Mouse (Mus musculus): ENCODE measurements around the gene Tmem151b.

The Tmem151b gene

GRCm38 (mm10) chr17:45545278-45545961, 4.1 kb downstream of the Tmem151b start:
- H3K27me3 ChIP-seq (ENCODE audit: insufficient read depth, low read length), result peaks cover 77% of the 10 kb centered on the region
- H3K4me1 ChIP-seq (replicated peaks; ENCODE audit: low read depth, low read length), result peaks cover 54% of the 10 kb centered on the region
- TF ChIP-seq POU5F1 (IDR thresholded peaks at IDR 0.05; ENCODE audit: borderline replicate concordance, low read length) (no peak), NANOG (IDR thresholded peaks at IDR 0.05; ENCODE audit: borderline replicate concordance, low read length) (no peak)
- peak overlapping the region; percentile 75 for H3K4me3 ChIP-seq (replicated peaks; ENCODE audit: low read length)
- no peaks in the 10 kb centered on the region for H3K9me3 ChIP-seq (ENCODE audit: low read length)
- no peaks in the 10 kb centered on the region for H3K36me3 ChIP-seq (ENCODE audit: insufficient read depth, low read length)

- TF ChIP-seq POU5F1 (IDR thresholded peaks at IDR 0.05; ENCODE audit: borderline replicate concordance, low read length), result no peak
- TF ChIP-seq NANOG (IDR thresholded peaks at IDR 0.05; ENCODE audit: borderline replicate concordance, low read length), result no peak
- TF ChIP-seq CTCF (conservative IDR thresholded peaks at IDR 0.05; ENCODE audit: low read length), result no peak
- no peaks in the 10 kb centered on the region for H3K36me3 ChIP-seq (ENCODE audit: insufficient read depth, low read length)
- H3K9me3 ChIP-seq (ENCODE audit: low read length), result no peaks in the 10 kb centered on the region
- H3K4me3 ChIP-seq (replicated peaks; ENCODE audit: low read length), result peak overlapping the region; percentile 75
- peaks cover 54% of the 10 kb centered on the region for H3K4me1 ChIP-seq (replicated peaks; ENCODE audit: low read depth, low read length)
- H3K27me3 ChIP-seq (ENCODE audit: insufficient read depth, low read length), result peaks cover 78% of the 10 kb centered on the region
Measured at GRCm38 (mm10) chr17:45544873-45545277, 4.6 kb downstream of the Tmem151b start.

GRCm38 (mm10) chr17:45544001-45544872, 5.2 kb downstream of the Tmem151b start:
- Histone ChIP-seq H3K36me3 (ENCODE audit: insufficient read depth, low read length) (no peaks in the 10 kb centered on the region), H3K9me3 (ENCODE audit: low read length) (no peaks in the 10 kb centered on the region), H3K27me3 (ENCODE audit: insufficient read depth, low read length) (peaks cover 84% of the 10 kb centered on the region), H3K4me3 (replicated peaks; ENCODE audit: low read length) (peak overlapping the region; percentile 75), H3K4me1 (replicated peaks; ENCODE audit: low read depth, low read length) (peaks cover 58% of the 10 kb centered on the region)
- TF ChIP-seq NANOG (IDR thresholded peaks at IDR 0.05; ENCODE audit: borderline replicate concordance, low read length), result no peak
- TF ChIP-seq CTCF (conservative IDR thresholded peaks at IDR 0.05; ENCODE audit: low read length), result no peak
- TF ChIP-seq POU5F1 (IDR thresholded peaks at IDR 0.05; ENCODE audit: borderline replicate concordance, low read length), result no peak

- Histone ChIP-seq H3K36me3 (ENCODE audit: insufficient read depth, low read length) (no peaks in the 10 kb centered on the region), H3K4me3 (replicated peaks; ENCODE audit: low read length) (peak overlapping the region; percentile 75), H3K4me1 (replicated peaks; ENCODE audit: low read depth, low read length) (peaks cover 56% of the 10 kb centered on the region), H3K9me3 (ENCODE audit: low read length) (no peaks in the 10 kb centered on the region), H3K27me3 (ENCODE audit: insufficient read depth, low read length) (peaks cover 92% of the 10 kb centered on the region)
- TF ChIP-seq POU5F1 (IDR thresholded peaks at IDR 0.05; ENCODE audit: borderline replicate concordance, low read length), result no peak
- TF ChIP-seq CTCF (conservative IDR thresholded peaks at IDR 0.05; ENCODE audit: low read length), result no peak
- TF ChIP-seq NANOG (IDR thresholded peaks at IDR 0.05; ENCODE audit: borderline replicate concordance, low read length), result no peak
Measured at GRCm38 (mm10) chr17:45543115-45543514, 6.4 kb downstream of the Tmem151b start.

GRCm38 (mm10) chr17:45542705-45543104, 6.8 kb downstream of the Tmem151b start:
- no peak overlapping the region for H3K4me3 ChIP-seq (replicated peaks; ENCODE audit: low read length)
- no peaks in the 10 kb centered on the region for H3K9me3 ChIP-seq (ENCODE audit: low read length)
- TF ChIP-seq POU5F1 (IDR thresholded peaks at IDR 0.05; ENCODE audit: borderline replicate concordance, low read length) (no peak), NANOG (IDR thresholded peaks at IDR 0.05; ENCODE audit: borderline replicate concordance, low read length) (no peak), CTCF (conservative IDR thresholded peaks at IDR 0.05; ENCODE audit: low read length) (no peak)
- H3K27me3 ChIP-seq (ENCODE audit: insufficient read depth, low read length), result peaks cover 91% of the 10 kb centered on the region
- H3K4me1 ChIP-seq (replicated peaks; ENCODE audit: low read depth, low read length), result peaks cover 56% of the 10 kb centered on the region
- H3K36me3 ChIP-seq (ENCODE audit: insufficient read depth, low read length), result no peaks in the 10 kb centered on the region

GRCm38 (mm10) chr17:45542129-45542528, 7.3 kb downstream of the Tmem151b start:
- no peaks in the 10 kb centered on the region for H3K36me3 ChIP-seq (ENCODE audit: insufficient read depth, low read length)
- H3K4me1 ChIP-seq (replicated peaks; ENCODE audit: low read depth, low read length), result peaks cover 55% of the 10 kb centered on the region
- peaks cover 91% of the 10 kb centered on the region for H3K27me3 ChIP-seq (ENCODE audit: insufficient read depth, low read length)
- H3K4me3 ChIP-seq (replicated peaks; ENCODE audit: low read length), result no peak overlapping the region
- no peak for TF ChIP-seq POU5F1 (IDR thresholded peaks at IDR 0.05; ENCODE audit: borderline replicate concordance, low read length)
- TF ChIP-seq CTCF (conservative IDR thresholded peaks at IDR 0.05; ENCODE audit: low read length), result no peak
- no peak for TF ChIP-seq NANOG (IDR thresholded peaks at IDR 0.05; ENCODE audit: borderline replicate concordance, low read length)
- no peaks in the 10 kb centered on the region for H3K9me3 ChIP-seq (ENCODE audit: low read length)

GRCm38 (mm10) chr17:45539664-45540063, 9.8 kb downstream of the Tmem151b start:
- Histone ChIP-seq H3K36me3 (ENCODE audit: insufficient read depth, low read length) (no peaks in the 10 kb centered on the region), H3K4me3 (replicated peaks; ENCODE audit: low read length) (peak overlapping the region; percentile 66), H3K27me3 (ENCODE audit: insufficient read depth, low read length) (peaks cover 89% of the 10 kb centered on the region), H3K4me1 (replicated peaks; ENCODE audit: low read depth, low read length) (peaks cover 50% of the 10 kb centered on the region), H3K9me3 (ENCODE audit: low read length) (no peaks in the 10 kb centered on the region)
- TF ChIP-seq CTCF (conservative IDR thresholded peaks at IDR 0.05; ENCODE audit: low read length) (no peak), NANOG (IDR thresholded peaks at IDR 0.05; ENCODE audit: borderline replicate concordance, low read length) (no peak), POU5F1 (IDR thresholded peaks at IDR 0.05; ENCODE audit: borderline replicate concordance, low read length) (no peak)

- Histone ChIP-seq H3K9me3 (ENCODE audit: low read length) (no peaks in the 10 kb centered on the region), H3K4me1 (replicated peaks; ENCODE audit: low read depth, low read length) (peaks cover 40% of the 10 kb centered on the region), H3K4me3 (replicated peaks; ENCODE audit: low read length) (no peak overlapping the region), H3K36me3 (ENCODE audit: insufficient read depth, low read length) (no peaks in the 10 kb centered on the region), H3K27me3 (ENCODE audit: insufficient read depth, low read length) (peaks cover 90% of the 10 kb centered on the region)
- TF ChIP-seq NANOG (IDR thresholded peaks at IDR 0.05; ENCODE audit: borderline replicate concordance, low read length) (no peak), CTCF (conservative IDR thresholded peaks at IDR 0.05; ENCODE audit: low read length) (no peak), POU5F1 (IDR thresholded peaks at IDR 0.05; ENCODE audit: borderline replicate concordance, low read length) (no peak)
Measured at GRCm38 (mm10) chr17:45538394-45538793, 11.1 kb downstream of the Tmem151b start.
